8 mouse cellular contexts compared by ENCODE assay signal in the genomic region with DNA sequence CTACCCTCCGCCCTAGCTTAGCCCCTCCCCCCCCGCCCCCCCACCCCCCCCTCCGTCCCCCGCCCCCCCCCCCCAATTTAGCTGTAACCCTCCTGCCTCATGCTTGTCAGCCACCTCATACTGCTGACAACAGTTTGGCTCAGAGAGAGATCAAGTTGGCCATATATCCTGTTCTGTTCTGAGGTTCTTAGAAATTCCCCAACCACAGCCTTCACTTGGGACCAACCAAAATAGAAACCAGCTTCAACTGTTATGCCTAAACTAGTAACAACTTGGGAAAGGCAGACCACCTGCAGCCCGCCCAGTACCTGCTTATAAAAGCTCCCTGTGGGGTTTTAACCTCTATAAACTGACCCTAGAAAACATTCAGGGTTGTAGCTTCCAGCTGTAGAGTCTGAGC.
A peak's percentile ranks its signal among the peaks of the same experiment; 100 is the strongest.
DNase-seq lines count a peak whose midpoint lies in the region; ATAC-seq lines count a peak whose summit lies in the region.

No protein-coding gene starts in this region.

- peak overlapping the region; percentile 50 for H3K4me2 ChIP-seq in midbrain, embryonic 11.5 days
- H3K4me2 ChIP-seq in midbrain, embryonic 15.5 days: no peak overlapping the region
- peak overlapping the region; percentile 73 for H3K4me2 ChIP-seq in intestine, embryonic 16.5 days (ENCODE audit: low read depth, low read length)

- no peak for DNase-seq in midbrain, embryonic 11.5 days (ENCODE audit: low spot score, missing footprints)
- DNase-seq in splenic B cell, adult 2 months (ENCODE audit: low read depth, low spot score): peak; percentile 44
- no peak for DNase-seq in layer of hippocampus, adult 8-10 months (ENCODE audit: low spot score in 2 of 2)
- DNase-seq in urinary bladder, postnatal 14 days (ENCODE audit: low spot score): no peak

- no peaks in the 10 kb centered on the region for H3K9me3 ChIP-seq in erythroblast, embryonic 14.5 days (ENCODE audit: control insufficient read depth, low read length)
- H3K9me3 ChIP-seq in midbrain, embryonic 11.5 days (ENCODE audit: control insufficient read depth, low read length): no peaks in the 10 kb centered on the region
- no peaks in the 10 kb centered on the region for H3K9me3 ChIP-seq in midbrain, embryonic 15.5 days
- no peaks in the 10 kb centered on the region for H3K9me3 ChIP-seq in intestine, embryonic 16.5 days (ENCODE audit: control insufficient read depth, low read length)

- peaks cover 33% of the 10 kb centered on the region for H3K4me1 ChIP-seq in erythroblast, embryonic 14.5 days (ENCODE audit: control insufficient read depth)
- H3K4me1 ChIP-seq in midbrain, embryonic 11.5 days (ENCODE audit: control insufficient read depth, insufficient read depth, low read length): 0 out of 2 replicates have a peak, but pooled peaks cover 2% of the 10 kb centered on the region
- H3K4me1 ChIP-seq in midbrain, embryonic 15.5 days: 0 out of 2 replicates have a peak, but pooled peaks cover 4% of the 10 kb centered on the region
- H3K4me1 ChIP-seq in intestine, embryonic 16.5 days (ENCODE audit: control insufficient read depth, insufficient read depth, low read length): 0 out of 2 replicates have a peak, but pooled peaks cover 8% of the 10 kb centered on the region

- H3K36me3 ChIP-seq in erythroblast, embryonic 14.5 days (ENCODE audit: control insufficient read depth): peaks cover 47% of the 10 kb centered on the region
- peaks cover 5% of the 10 kb centered on the region; the same call in 1 of the 2 replicates for H3K36me3 ChIP-seq in midbrain, embryonic 11.5 days (ENCODE audit: control insufficient read depth, insufficient read depth, low read length)
- H3K36me3 ChIP-seq in midbrain, embryonic 15.5 days (replicated peaks): no peaks in the 10 kb centered on the region
- peaks cover 2% of the 10 kb centered on the region; the same call in 1 of the 2 replicates for H3K36me3 ChIP-seq in intestine, embryonic 16.5 days (ENCODE audit: control insufficient read depth, insufficient read depth, low read length)
- H3K36me3 ChIP-seq in splenic B cell, adult 2 months (ENCODE audit: control insufficient read depth, insufficient read depth, low read length, poor library complexity, severe bottlenecking): peaks cover 22% of the 10 kb centered on the region

- no peak for ATAC-seq in erythroblast, adult 5-6 weeks (replicated peaks; ENCODE audit: low FRiP score, poor library complexity, severe bottlenecking)
- ATAC-seq in midbrain, embryonic 11.5 days (ENCODE audit: low FRiP score): no peak
- no peak for ATAC-seq in midbrain, embryonic 15.5 days (replicated peaks)
- ATAC-seq in intestine, embryonic 16.5 days: no peak

- 18% methylated on average over 3 of the region's 5 CpGs for WGBS in midbrain, embryonic 11.5 days
- WGBS in midbrain, embryonic 15.5 days: 17% methylated on average over 4 of the region's 5 CpGs
- 20% methylated on average over 3 of the region's 5 CpGs for WGBS in intestine, embryonic 16.5 days

- peak overlapping the region; percentile 66; the same call in 1 of the 2 replicates for H3K9ac ChIP-seq in midbrain, embryonic 11.5 days (ENCODE audit: low read length)
- H3K9ac ChIP-seq in midbrain, embryonic 15.5 days: no peak overlapping the region
- no peak overlapping the region for H3K9ac ChIP-seq in intestine, embryonic 16.5 days (ENCODE audit: low read depth, low read length)

- peaks cover 5% of the 10 kb centered on the region for H3K27me3 ChIP-seq in erythroblast, embryonic 14.5 days (ENCODE audit: control insufficient read depth)
- H3K27me3 ChIP-seq in midbrain, embryonic 11.5 days (ENCODE audit: control insufficient read depth, insufficient read depth, low read length): no peaks in the 10 kb centered on the region
- no peaks in the 10 kb centered on the region for H3K27me3 ChIP-seq in midbrain, embryonic 15.5 days (replicated peaks)
- H3K27me3 ChIP-seq in intestine, embryonic 16.5 days (replicated peaks; ENCODE audit: control insufficient read depth, insufficient read depth, low read length): no peaks in the 10 kb centered on the region
- no peaks in the 10 kb centered on the region for H3K27me3 ChIP-seq in splenic B cell, adult 2 months (ENCODE audit: control insufficient read depth, insufficient read depth, low read length, poor library complexity, severe bottlenecking)

- peak overlapping the region; percentile 83 for H3K4me3 ChIP-seq in erythroblast, embryonic 14.5 days (replicated peaks)
- H3K4me3 ChIP-seq in midbrain, embryonic 11.5 days (ENCODE audit: low read depth, low read length): peak overlapping the region; percentile 43
- H3K4me3 ChIP-seq in midbrain, embryonic 15.5 days: no peak overlapping the region
- peak overlapping the region; percentile 75 for H3K4me3 ChIP-seq in intestine, embryonic 16.5 days (ENCODE audit: low read length)

- no peak overlapping the region for H3K27ac ChIP-seq in midbrain, embryonic 11.5 days (ENCODE audit: low read depth, low read length)
- H3K27ac ChIP-seq in midbrain, embryonic 15.5 days: no peak overlapping the region
- no peak overlapping the region; the same call in 1 of the 2 replicates for H3K27ac ChIP-seq in intestine, embryonic 16.5 days (ENCODE audit: low read length)
